Mouse (Mus musculus) liver, postnatal 0 days (tissue): ENCODE measurements around the gene Slc46a3. TPM values are rescaled to one million over a fixed set of nuclear protein-coding genes. Genes with fewer than 3 reads are reported as not detected.

Source experiments
- ATAC-seq: fragments of 200-750 bp; cut with Nextera tagmentation; 2 replicates; pipeline ENCODE4 v1.8.0; 2017; ENCODE audit warnings: mild to moderate bottlenecking, moderate library complexity
- DNase-seq: peaks from one replicate; pipeline ENCODE4 v3.0.0-alpha.2; 2016
- H3K27ac ChIP-seq: fragments of 300-500 bp; sonication (generic); 2 replicates; pipeline ENCODE4 v1.5.1; 2014; ENCODE audit warnings: antibody characterized with exemption, moderate library complexity, mild to moderate bottlenecking, low read depth
- H3K27me3 ChIP-seq: fragments of 300-500 bp; sonication (generic); 2 replicates; pipeline ENCODE4 v1.6.1; 2014; ENCODE audit warnings: low read length, control low read depth, mixed read lengths; ENCODE audit not compliant: insufficient read depth
- H3K36me3 ChIP-seq: fragments of 300-500 bp; sonication (generic); replicated peaks from 2 replicates; pipeline ENCODE4 v1.6.1; 2014; ENCODE audit warnings: mild to moderate bottlenecking, control low read depth, low read length, moderate library complexity, mixed read lengths; ENCODE audit not compliant: insufficient read depth
- H3K4me1 ChIP-seq: fragments of 300-500 bp; sonication (generic); 2 replicates; pipeline ENCODE4 v1.6.1; 2014; ENCODE audit warnings: antibody characterized with exemption, mild to moderate bottlenecking, control low read depth; ENCODE audit not compliant: insufficient read depth
- H3K4me2 ChIP-seq: fragments of 300-500 bp; sonication (generic); 2 replicates; pipeline ENCODE4 v1.6.1; 2014; ENCODE audit warnings: low read depth, mild to moderate bottlenecking, low read length, moderate library complexity, mixed read lengths
- H3K4me3 ChIP-seq: fragments of 300-500 bp; sonication (generic); 2 replicates; pipeline ENCODE4 v1.5.1; 2014; ENCODE audit warnings: low read depth, low read length
- H3K9ac ChIP-seq: fragments of 300-500 bp; sonication (generic); replicated peaks from 2 replicates; pipeline ENCODE4 v1.6.1; 2014; ENCODE audit warnings: mild to moderate bottlenecking, moderate library complexity
- H3K9me3 ChIP-seq: fragments of 300-500 bp; sonication (generic); 2 replicates; pipeline ENCODE4 v1.6.1; 2016; ENCODE audit warnings: mild to moderate bottlenecking, control low read depth, low read length, mixed read lengths
- CTCF ChIP-seq: sonication (generic); IDR thresholded peaks from 2 replicates; pipeline ENCODE4 v1.5.1; 2016; ENCODE audit warnings: antibody characterized with exemption, low read depth
- EP300 ChIP-seq: IDR thresholded peaks from 2 replicates; pipeline ENCODE4 v1.6.1; 2016; ENCODE audit warnings: antibody characterized with exemption, low read depth, mild to moderate bottlenecking
- WGBS: fragments of 180-500 bp; shearing (Covaris S2); extraction: QIAGEN DNeasy Blood & Tissue Kit; methylation state at CpG from one replicate; pipeline ENCODE4 v1.1.7; 2014; ENCODE audit not compliant: insufficient replicate concordance; 5-methylcytosine and 5-hydroxymethylcytosine counted together
- polyA plus RNA-seq: library from polyadenylated mRNA; unstranded; fragments of >200 nt; fragmentation: Nextera tagmentation; extraction: Ambion mirVana; gene quantifications from 2 replicates; pipeline ENCODE4 v1.2.1, GENCODE M21; 2015

Slc46a3 gene
- polyA plus RNA-seq = 8.9 and 11.6 TPM in 2 replicates

DNA sequence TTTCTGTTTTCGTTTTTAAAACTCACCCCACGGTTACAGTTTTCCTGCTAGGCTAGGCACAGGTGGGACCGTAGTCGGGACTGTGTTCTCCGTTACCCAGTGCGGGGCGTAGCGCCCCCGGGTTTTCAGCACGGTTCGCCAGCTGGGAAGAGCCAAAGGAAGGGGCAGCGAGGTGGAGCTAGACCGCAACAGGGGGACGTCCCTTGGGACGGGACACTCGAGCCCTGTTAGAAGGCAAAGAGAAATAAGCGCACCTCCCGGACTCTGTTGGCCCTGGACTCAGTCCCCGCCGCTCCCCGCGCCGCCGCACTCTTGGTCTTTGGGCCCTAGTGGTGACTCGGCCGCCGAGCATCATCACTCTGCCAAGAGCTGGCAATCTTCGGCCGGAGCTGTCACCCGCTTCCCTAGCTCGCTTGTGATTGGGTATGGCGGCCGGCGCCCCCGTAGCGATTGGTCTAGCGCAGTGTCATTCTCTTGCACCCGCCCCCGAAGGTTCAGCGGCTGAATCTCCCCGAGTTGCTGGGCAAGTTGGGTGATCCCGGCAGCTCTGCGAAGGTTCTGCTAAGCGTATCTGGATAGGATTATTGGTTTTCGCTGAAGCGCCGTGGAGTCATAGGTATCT, at the start of gene Slc46a3:
Gene Slc46a3, minus strand, starts transcription at position 361 of the 622 bp plus-strand sequence.
- peak; percentile 79 for TF ChIP-seq EP300
- peak; percentile 65 for TF ChIP-seq CTCF
- H3K4me2 ChIP-seq = peak within 1 kb of the TSS; percentile 79
- peak within 1 kb of the TSS; percentile 75 for H3K9ac ChIP-seq
- ATAC-seq (peak; percentile 98), DNase-seq (peak; percentile 97)
- no peaks in the 10 kb centered on the region for H3K36me3 ChIP-seq
- peak within 1 kb of the TSS; percentile 86 for H3K27ac ChIP-seq
- H3K9me3 ChIP-seq = no peaks in the 10 kb centered on the region
- WGBS = under 1% methylated on average over 47 of the region's 47 CpGs
- H3K27me3 ChIP-seq = no peaks in the 10 kb centered on the region
- H3K4me3 ChIP-seq = peak within 1 kb of the TSS; percentile 75
- H3K4me1 ChIP-seq = peaks cover 18% of the 10 kb centered on the region

- H3K9me3 ChIP-seq = no peaks in the 10 kb centered on the region
- no peak for ATAC-seq
- 52% methylated on average over 5 of the region's 5 CpGs for WGBS
- no peak overlapping the region for H3K9ac ChIP-seq
- H3K4me2 ChIP-seq = no peak overlapping the region
- H3K27ac ChIP-seq = no peak overlapping the region
- no peaks in the 10 kb centered on the region for H3K4me1 ChIP-seq
- H3K4me3 ChIP-seq = no peak overlapping the region
- H3K36me3 ChIP-seq = no peaks in the 10 kb centered on the region
- no peaks in the 10 kb centered on the region for H3K27me3 ChIP-seq
- TF ChIP-seq EP300 (no peak), CTCF (no peak)
- DNase-seq = no peak
These were observed 44.6 kb upstream of the Slc46a3 start for GRCm38 (mm10) chr5:147939226-147939625.

DNA sequence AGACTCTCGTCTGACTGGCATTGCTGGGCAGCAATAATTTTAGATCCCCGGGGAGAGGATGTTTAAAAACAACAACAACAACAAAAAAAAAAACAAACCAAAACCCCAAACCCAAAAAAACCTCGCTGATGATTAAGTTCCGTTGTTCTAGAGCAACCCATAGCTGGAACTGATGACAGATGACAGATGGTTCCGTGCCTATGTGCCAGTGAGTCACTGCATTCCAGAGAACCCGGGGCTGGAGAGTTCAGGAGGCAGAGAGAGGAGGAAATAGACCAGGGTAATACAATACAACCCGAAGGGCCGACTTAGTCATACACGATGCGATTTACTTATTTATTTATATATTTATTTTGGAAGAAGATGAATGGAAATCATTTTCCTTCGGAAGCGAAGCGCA, 40.5 kb upstream of the Slc46a3 start:
- H3K4me1 ChIP-seq = no peaks in the 10 kb centered on the region
- no peak overlapping the region for H3K4me3 ChIP-seq
- H3K4me2 ChIP-seq = no peak overlapping the region
- ATAC-seq (no peak), DNase-seq (no peak)
- TF ChIP-seq CTCF (no peak), EP300 (no peak)
- no peak overlapping the region for H3K27ac ChIP-seq
- no peak overlapping the region for H3K9ac ChIP-seq
- no peaks in the 10 kb centered on the region for H3K27me3 ChIP-seq
- H3K9me3 ChIP-seq = no peaks in the 10 kb centered on the region
- 75% methylated on average over 13 of the region's 13 CpGs for whole genome bisulfite sequencing
- H3K36me3 ChIP-seq = no peaks in the 10 kb centered on the region

- no peak overlapping the region for H3K27ac ChIP-seq
- ATAC-seq = no peak
- no peak for TF ChIP-seq EP300
- TF ChIP-seq CTCF = peak; percentile 49
- no peaks in the 10 kb centered on the region for H3K36me3 ChIP-seq
- H3K4me1 ChIP-seq = no peaks in the 10 kb centered on the region
- no peaks in the 10 kb centered on the region for H3K9me3 ChIP-seq
- no peak overlapping the region for H3K9ac ChIP-seq
- H3K4me3 ChIP-seq = no peak overlapping the region
- H3K4me2 ChIP-seq = no peak overlapping the region
- 75% methylated on average over 7 of the region's 7 CpGs for WGBS
- no peak for DNase-seq
- no peaks in the 10 kb centered on the region for H3K27me3 ChIP-seq
These were observed 34.3 kb upstream of the Slc46a3 start for GRCm38 (mm10) chr5:147928668-147929497.

DNA sequence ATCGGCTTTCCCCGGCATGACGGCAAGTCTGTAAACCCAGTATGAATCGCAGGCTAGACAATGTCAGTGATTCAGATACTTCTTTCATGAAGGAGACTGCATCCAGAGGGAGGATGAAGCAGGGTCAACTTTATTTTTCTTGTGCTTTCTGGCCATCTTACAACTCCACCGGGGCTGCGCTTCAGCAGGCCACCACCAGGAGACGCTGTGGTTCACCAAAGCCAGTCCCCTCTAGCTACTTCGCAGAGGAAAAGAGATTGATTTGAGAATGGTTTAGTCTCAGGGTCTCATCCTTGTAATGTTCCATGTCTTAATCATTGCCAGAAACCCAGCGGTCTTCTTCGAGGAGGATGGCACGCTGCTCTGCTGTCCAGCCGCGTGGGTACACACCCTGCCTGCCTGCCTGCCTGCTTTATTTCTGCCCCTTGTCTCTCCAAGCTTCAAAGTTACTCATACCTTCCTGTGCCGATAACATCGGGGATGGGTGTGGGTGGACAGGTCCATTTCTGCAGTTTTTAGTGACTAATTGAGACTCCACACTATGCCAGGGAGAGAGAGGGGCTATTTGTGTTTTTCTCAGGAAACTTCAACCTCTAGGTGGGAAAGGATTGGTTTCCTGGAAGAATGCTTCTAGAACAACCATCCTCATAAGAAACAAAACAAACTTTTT, 31.5 kb upstream of the Slc46a3 start:
- Histone ChIP-seq H3K36me3 (no peaks in the 10 kb centered on the region), H3K4me1 (no peaks in the 10 kb centered on the region), H3K27ac (no peak overlapping the region), H3K4me2 (no peak overlapping the region), H3K4me3 (no peak overlapping the region), H3K9ac (no peak overlapping the region), H3K9me3 (no peaks in the 10 kb centered on the region), H3K27me3 (no peaks in the 10 kb centered on the region)
- WGBS = 63% methylated on average over 15 of the region's 15 CpGs
- TF ChIP-seq CTCF = peak; percentile 72
- TF ChIP-seq EP300 = no peak
- DNase-seq = peak; percentile 55
- ATAC-seq = no peak

DNA sequence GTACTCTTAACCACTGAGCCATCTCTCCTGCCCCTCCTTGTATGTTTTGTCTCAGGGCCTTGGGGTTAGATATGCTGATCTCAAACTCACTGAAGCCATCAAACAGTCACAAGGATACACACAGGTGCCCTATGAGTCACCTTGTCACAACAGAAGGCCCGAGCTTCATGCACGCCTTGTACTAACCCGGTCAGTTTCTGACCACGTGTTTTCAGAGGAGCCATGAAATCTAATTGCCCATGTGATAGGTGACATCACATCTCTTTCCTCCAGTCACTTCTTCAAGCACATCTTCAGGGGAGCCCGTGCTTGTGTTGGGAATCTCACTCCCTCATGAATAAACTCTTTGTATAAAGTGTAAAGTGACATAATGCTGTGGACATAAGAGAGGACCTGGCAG, 30.0 kb upstream of the Slc46a3 start:
- WGBS = 82% methylated on average over 5 of the region's 5 CpGs
- Histone ChIP-seq H3K4me2 (no peak overlapping the region), H3K4me1 (no peaks in the 10 kb centered on the region), H3K36me3 (no peaks in the 10 kb centered on the region), H3K27ac (no peak overlapping the region), H3K27me3 (no peaks in the 10 kb centered on the region), H3K9me3 (no peaks in the 10 kb centered on the region), H3K9ac (no peak overlapping the region), H3K4me3 (no peak overlapping the region)
- TF ChIP-seq CTCF = no peak
- no peak for TF ChIP-seq EP300
- no peak for DNase-seq
- no peak for ATAC-seq
